Mouse (Mus musculus): Measurements from ENCODE around the gene Use1.

DNA sequence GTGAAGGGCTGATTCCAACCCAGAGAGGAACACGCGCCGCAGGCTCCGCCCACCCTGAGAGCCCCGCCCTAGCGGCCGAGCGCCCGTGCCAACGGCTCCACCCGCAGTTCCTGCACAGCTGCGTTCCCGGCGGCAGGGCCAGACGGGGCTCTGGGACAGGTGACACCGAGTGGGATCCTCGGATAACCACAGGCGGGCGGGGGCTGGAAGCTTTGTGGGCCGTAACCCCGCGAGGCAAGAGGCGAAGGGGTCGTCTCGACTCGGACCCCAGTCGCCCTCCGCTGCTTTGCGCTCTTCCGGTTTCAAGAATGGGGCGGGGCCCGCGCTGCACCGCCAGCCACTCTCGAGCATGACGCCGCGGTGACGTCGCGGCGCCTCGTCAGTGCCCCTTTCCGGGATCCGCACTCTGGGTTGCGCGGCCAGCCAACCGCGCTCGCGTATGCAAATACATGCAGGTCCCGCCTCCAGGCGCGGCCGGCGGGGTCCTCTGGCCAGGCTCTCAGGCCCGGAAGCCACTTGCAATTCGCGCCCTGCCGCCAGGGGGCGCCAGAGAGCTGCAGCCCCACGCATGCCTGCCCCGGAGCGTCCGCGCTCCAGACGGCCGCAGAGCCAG lies 4.7 kb downstream of the Use1 start, which contains the start of gene Ocel1:
- TF ChIP-seq CEBPB (IDR thresholded peaks at IDR 0.05; ENCODE audit: insufficient read depth, poor library complexity, severe bottlenecking) (no peak), TCF3 (IDR thresholded peaks at IDR 0.05; ENCODE audit: insufficient read length, low read depth) (peak; percentile 41), POLR2A (IDR thresholded peaks at IDR 0.05; ENCODE audit: insufficient read length, low read depth) (peak; percentile 77), USF1 (IDR thresholded peaks at IDR 0.05; ENCODE audit: low read depth) (peak; percentile 1), SRF (IDR thresholded peaks at IDR 0.05; ENCODE audit: control insufficient read depth, insufficient read length, low read depth) (peak; percentile 65), MYOG (IDR thresholded peaks at IDR 0.05; ENCODE audit: control insufficient read depth in 1 of 3, insufficient read depth in 1 of 3, insufficient read length in 2 of 3, low read depth in 2 of 3) (peak in 2 of 3 experiments; percentile 54 to 86), POLR2AphosphoS2 (IDR thresholded peaks at IDR 0.05; ENCODE audit: insufficient read length, low read depth) (peak; percentile 79), MYOD1 (IDR thresholded peaks at IDR 0.05; ENCODE audit: control insufficient read depth in 1 of 3, insufficient read length in 2 of 3, low read depth in 2 of 3) (peak in 2 of 3 experiments; percentile 68 to 73), MAX (IDR thresholded peaks at IDR 0.05; ENCODE audit: low read depth) (no peak), TCF12 (IDR thresholded peaks at IDR 0.05; ENCODE audit: insufficient read depth, poor library complexity, severe bottlenecking) (peak; percentile 7)

All from myocyte (in vitro differentiated cells).